12 mouse cellular contexts compared by ENCODE assay signal in genomic region chr6:16999451-17000139, GRCm38 (mm10).
A peak's percentile ranks its signal among the peaks of the same experiment; 100 is the strongest.
DNase-seq lines count a peak whose midpoint lies in the region; ATAC-seq and TF ChIP-seq lines count a peak whose summit lies in the region.
"Had no signal": no experiment of that assay in that cellular context is flagged by ENCODE, and none has a peak within 500 bp of the region (broad histone marks: within the 10 kb centered on the region; RNA-seq: fewer than 3 reads in every experiment).

No protein-coding gene starts in this region.

- TF ChIP-seq CTCF in embryonic fibroblast, embryonic 13.5 days (IDR thresholded peaks at IDR 0.05; ENCODE audit: borderline replicate concordance, insufficient read depth, low read length), result no peak

- no peak for DNase-seq in hindbrain, embryonic 11.5 days (ENCODE audit: low spot score)
- DNase-seq in Muller cell, postnatal 12 days (ENCODE audit: inconsistent ontology term), result peak; percentile 10
- DNase-seq in mesoderm, embryonic 11.5 days (ENCODE audit: low read depth, low spot score), result peak; percentile 37
- no peak for DNase-seq in thymus, postnatal 25 days
- DNase-seq in ovary, postnatal 14 days (ENCODE audit: low spot score), result no peak
- DNase-seq in heart, postnatal 25 days (ENCODE audit: low spot score), result no peak
- DNase-seq: cerebellum, adult 8-10 months; thymus, postnatal 4 days had no signal

- H3K4me2 ChIP-seq in hindbrain, embryonic 12.5 days (replicated peaks), result peak overlapping the region; percentile 42
- H3K4me2 ChIP-seq in hindbrain, embryonic 11.5 days (replicated peaks; ENCODE audit: low read depth, low read length), result no peak overlapping the region
- H3K4me2 ChIP-seq: heart, embryonic 11.5 days; limb, embryonic 12.5 days had no signal

- 0 out of 2 replicates have a peak, but pooled peaks have one; percentile 51 for ATAC-seq in hindbrain, embryonic 12.5 days (ENCODE audit: low FRiP score)
- no peak for ATAC-seq in hindbrain, embryonic 11.5 days (ENCODE audit: low FRiP score)

- 55% methylated on average over 21 of the region's 21 CpGs for WGBS in hindbrain, embryonic 12.5 days
- 68% methylated on average over 21 of the region's 21 CpGs for WGBS in hindbrain, embryonic 11.5 days

- no peak overlapping the region for H3K9ac ChIP-seq in hindbrain, embryonic 12.5 days
- H3K9ac ChIP-seq in hindbrain, embryonic 11.5 days (ENCODE audit: low read depth, low read length), result no peak overlapping the region
- H3K9ac ChIP-seq: limb, embryonic 12.5 days had no signal

- intact Hi-C loops in heart, postnatal 25 days (cut with DNase I), result no loop called here

- H3K4me3 ChIP-seq in hindbrain, embryonic 12.5 days, result 0 out of 2 replicates have a peak overlapping the region, but pooled peaks have one; percentile 6
- H3K4me3 ChIP-seq in hindbrain, embryonic 11.5 days (ENCODE audit: low read depth, low read length), result no peak overlapping the region
- H3K4me3 ChIP-seq in embryonic fibroblast, embryonic 13.5 days (ENCODE audit: insufficient read depth, low read length), result peak overlapping the region; percentile 19; the same call in 1 of the 2 replicates
- H3K4me3 ChIP-seq: limb, embryonic 12.5 days had no signal

- no peaks in the 10 kb centered on the region for H3K36me3 ChIP-seq in hindbrain, embryonic 12.5 days
- no peaks in the 10 kb centered on the region for H3K36me3 ChIP-seq in hindbrain, embryonic 11.5 days (ENCODE audit: control insufficient read depth, insufficient read depth, low read length)
- H3K36me3 ChIP-seq: limb, embryonic 12.5 days had no signal

- H3K4me1 ChIP-seq in hindbrain, embryonic 12.5 days, result 0 out of 2 replicates have a peak, but pooled peaks cover 5% of the 10 kb centered on the region
- H3K4me1 ChIP-seq in hindbrain, embryonic 11.5 days (replicated peaks; ENCODE audit: control insufficient read depth, insufficient read depth, low read length), result 0 out of 2 replicates have a peak, but pooled peaks cover 2% of the 10 kb centered on the region
- peaks cover 2% of the 10 kb centered on the region; the same call in 1 of the 2 replicates for H3K4me1 ChIP-seq in embryonic fibroblast, embryonic 13.5 days (ENCODE audit: control insufficient read depth, insufficient read depth, low read length)
- H3K4me1 ChIP-seq: limb, embryonic 12.5 days had no signal

- H3K27me3 ChIP-seq in hindbrain, embryonic 12.5 days, result peaks cover 4% of the 10 kb centered on the region
- H3K27me3 ChIP-seq in hindbrain, embryonic 11.5 days (ENCODE audit: control insufficient read depth, insufficient read depth, low read length), result no peaks in the 10 kb centered on the region
- H3K27me3 ChIP-seq: limb, embryonic 12.5 days had no signal

- no peaks in the 10 kb centered on the region for H3K9me3 ChIP-seq in hindbrain, embryonic 12.5 days (replicated peaks)
- no peaks in the 10 kb centered on the region for H3K9me3 ChIP-seq in hindbrain, embryonic 11.5 days (ENCODE audit: control insufficient read depth, low read length)
- H3K9me3 ChIP-seq: limb, embryonic 12.5 days had no signal

- H3K27ac ChIP-seq in hindbrain, embryonic 12.5 days, result no peak overlapping the region
- H3K27ac ChIP-seq in hindbrain, embryonic 11.5 days (ENCODE audit: low read depth, low read length), result no peak overlapping the region
- no peak overlapping the region for H3K27ac ChIP-seq in embryonic fibroblast, embryonic 13.5 days (ENCODE audit: insufficient read depth, low read length)
- H3K27ac ChIP-seq: limb, embryonic 12.5 days had no signal

- no peak for TF ChIP-seq POLR2A in embryonic fibroblast, embryonic 13.5 days (IDR thresholded peaks at IDR 0.05; ENCODE audit: low read depth, low read length)

Comparison
In these comparisons a context has a peak if more than half of its experiments do, and no peak if none do; other contexts are left out.
1. DNase-seq: peak in Muller cell, postnatal 12 days (single experiment) and mesoderm, embryonic 11.5 days (single experiment); none in hindbrain, embryonic 11.5 days (single experiment), thymus, postnatal 25 days (single experiment), ovary, postnatal 14 days (single experiment) and heart, postnatal 25 days (single experiment).